Mouse (Mus musculus) layer of hippocampus, postnatal 25 days (tissue): ENCODE measurements around the gene 2700081O15Rik. TPM values are rescaled to one million over a fixed set of nuclear protein-coding genes. Genes with fewer than 3 reads are reported as not detected.
"Not testable (repeated sequence)": the region's sequence is repeated elsewhere in the genome, so short reads cannot be mapped to it uniquely, and the experiment has no call there.

Experiments used
- DNase-seq, 2 experiments: peaks; one replicate each; pipeline ENCODE4 v3.0.0; 2022; ENCODE audit warnings: mixed read lengths in 2 of 2, low spot score in 1 of 2; ENCODE audit errors: extremely low spot score in 1 of 2
- total RNA-seq, 2 experiments: library from RNA; stranded (reverse); gene quantifications; 2 replicates each; pipeline ENCODE4 v1.2.3; 2021

Gene 2700081O15Rik
- total RNA-seq: 10 to 100 TPM; 48.9 to 51.4 TPM

- peak; percentile 62 to 71 for DNase-seq
These were observed at the start of gene 2700081O15Rik for GRCm38 (mm10) chr19:7416834-7417735. 2700081O15Rik (plus strand) TSS chr19:7417625.

- DNase-seq: not testable (repeated sequence)
These were observed 48.0 kb upstream of the 2700081O15Rik start for GRCm38 (mm10) chr19:7369469-7369868.

- no peak for DNase-seq
These were observed 42.9 kb upstream of the 2700081O15Rik start for GRCm38 (mm10) chr19:7374491-7374890.

- DNase-seq: no peak
These were observed 39.8 kb upstream of the 2700081O15Rik start for GRCm38 (mm10) chr19:7377639-7378038.

- no peak for DNase-seq
These were observed 35.5 kb upstream of the 2700081O15Rik start for GRCm38 (mm10) chr19:7381906-7382247.

- peak; percentile 48 to 50 for DNase-seq
These were observed 35.0 kb upstream of the 2700081O15Rik start for GRCm38 (mm10) chr19:7382248-7382902.

GRCm38 (mm10) chr19:7382903-7383865 is 34.2 kb upstream of the 2700081O15Rik start, which contains the start of gene Spindoc:
Spindoc (minus strand) TSS chr19:7382994.
- DNase-seq: peak; percentile 97

GRCm38 (mm10) chr19:7386042-7386441 is 31.4 kb upstream of the 2700081O15Rik start:
- no peak for DNase-seq

GRCm38 (mm10) chr19:7388488-7388887 is 28.9 kb upstream of the 2700081O15Rik start:
- no peak for DNase-seq

- not testable (repeated sequence) for DNase-seq
These were observed 20.3 kb upstream of the 2700081O15Rik start for GRCm38 (mm10) chr19:7396867-7397826.

GRCm38 (mm10) chr19:7398898-7399297 is 18.5 kb upstream of the 2700081O15Rik start:
- not testable (repeated sequence) for DNase-seq

GRCm38 (mm10) chr19:7400635-7401034 is 16.8 kb upstream of the 2700081O15Rik start:
- no peak for DNase-seq

- DNase-seq: no peak
These were observed 12.7 kb upstream of the 2700081O15Rik start for GRCm38 (mm10) chr19:7404623-7405229.

- no peak for DNase-seq
These were observed 5.1 kb upstream of the 2700081O15Rik start for GRCm38 (mm10) chr19:7412361-7412760.

- no peak for DNase-seq
These were observed 1.2 kb upstream of the 2700081O15Rik start for GRCm38 (mm10) chr19:7415916-7416833.

- DNase-seq: peak; percentile 79
These were observed 755 bp downstream of the 2700081O15Rik start for GRCm38 (mm10) chr19:7417911-7418849.

- DNase-seq: no peak
These were observed 1.7 kb downstream of the 2700081O15Rik start for GRCm38 (mm10) chr19:7419134-7419533.
